Mouse (Mus musculus): ENCODE measurements around the gene Inpp4a.

DNA sequence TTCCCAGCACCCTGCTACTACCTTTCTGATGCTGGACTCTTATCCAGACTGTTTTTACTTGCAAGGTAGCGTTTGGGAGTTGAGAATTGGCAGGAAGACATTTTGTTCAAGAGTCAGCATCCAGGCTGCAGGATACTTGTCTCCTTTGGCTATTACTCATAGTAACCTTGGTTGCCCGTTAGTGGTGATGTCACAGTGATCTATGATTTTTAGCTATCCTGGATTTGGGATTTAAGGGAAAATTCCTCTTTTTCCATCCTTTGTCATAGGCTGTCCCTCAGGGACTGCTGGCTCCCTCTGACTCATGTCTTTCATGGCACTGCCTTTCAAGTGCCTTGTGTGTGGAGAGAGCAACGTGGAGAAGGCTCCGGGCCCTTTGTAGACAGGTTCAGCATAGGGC, 53.8 kb downstream of the Inpp4a start:
- no peak for TF ChIP-seq POLR2A (IDR thresholded peaks at IDR 0.05; ENCODE audit: extremely low read depth, insufficient read depth, low read length)
- TF ChIP-seq CTCF (IDR thresholded peaks at IDR 0.05; ENCODE audit: low read depth, low read length) = no peak
